Mouse (Mus musculus): ENCODE measurements around the gene Zfp128. TPM values are rescaled to one million over a fixed set of nuclear protein-coding genes. Genes with fewer than 3 reads are reported as not detected.
"Not testable (repeated sequence)": the region's sequence is repeated elsewhere in the genome, so short reads cannot be mapped to it uniquely, and the experiment has no call there.

The Zfp128 gene
- polyA plus RNA-seq (2014; fragmentation: Nextera tagmentation; extraction: Ambion mirVana), result 4.4 and 4.8 TPM in 2 replicates

GRCm38 (mm10) chr7:12880911-12881660 lies at the start of gene Zfp128:
TSS of gene Zfp128 (plus strand) at chr7:12881177.
- peak; percentile 100 for ATAC-seq (replicated peaks; ENCODE audit: low FRiP score, low TSS enrichment, low read depth)
- no peaks in the 10 kb centered on the region for H3K9me3 ChIP-seq (ENCODE audit: control insufficient read depth, low read length)
- peaks cover 17% of the 10 kb centered on the region for H3K36me3 ChIP-seq (ENCODE audit: control insufficient read depth, insufficient read depth, low read length)
- 2% methylated on average over 35 of the region's 35 CpGs for WGBS
- DNase-seq (ENCODE audit: low spot score), result peak; percentile 94
- H3K4me3 ChIP-seq (ENCODE audit: low read depth, low read length), result peak within 1 kb of the TSS; percentile 53
- peak within 1 kb of the TSS; percentile 68 for H3K9ac ChIP-seq (ENCODE audit: low read length)
- H3K4me2 ChIP-seq (ENCODE audit: low read length), result peak within 1 kb of the TSS; percentile 76
- no peaks in the 10 kb centered on the region; the same call in 1 of the 2 replicates for H3K4me1 ChIP-seq (replicated peaks; ENCODE audit: control insufficient read depth, insufficient read depth, low read length)
- no peak within 1 kb of the TSS for H3K27ac ChIP-seq (ENCODE audit: low read depth)
- H3K27me3 ChIP-seq (replicated peaks; ENCODE audit: control insufficient read depth, insufficient read depth, low read length), result no peaks in the 10 kb centered on the region

- WGBS, result 4% methylated on average over 47 of the region's 47 CpGs
- H3K9ac ChIP-seq (ENCODE audit: low read length), result peak within 1 kb of the TSS; percentile 64
- H3K36me3 ChIP-seq (ENCODE audit: control insufficient read depth, insufficient read depth, low read length), result peaks cover 35% of the 10 kb centered on the region
- H3K4me3 ChIP-seq (ENCODE audit: low read depth, low read length), result peak within 1 kb of the TSS; percentile 66
- peak; percentile 97 for ATAC-seq (replicated peaks; ENCODE audit: low FRiP score, low TSS enrichment, low read depth)
- peak within 1 kb of the TSS; percentile 67 for H3K27ac ChIP-seq (ENCODE audit: low read depth)
- H3K9me3 ChIP-seq (ENCODE audit: control insufficient read depth, low read length), result peaks cover 35% of the 10 kb centered on the region
- peak; percentile 96 for DNase-seq (ENCODE audit: low spot score)
- peak within 1 kb of the TSS; percentile 46 for H3K4me2 ChIP-seq (ENCODE audit: low read length)
- H3K4me1 ChIP-seq (replicated peaks; ENCODE audit: control insufficient read depth, insufficient read depth, low read length), result no peaks in the 10 kb centered on the region
- H3K27me3 ChIP-seq (replicated peaks; ENCODE audit: control insufficient read depth, insufficient read depth, low read length), result no peaks in the 10 kb centered on the region
Observed at GRCm38 (mm10) chr7:12834162-12835120, 46.5 kb upstream of the Zfp128 start, which contains the start of gene Zfp110. TSS of gene Zfp110 (plus strand) at chr7:12834761.

GRCm38 (mm10) chr7:12835193-12835671 lies 45.7 kb upstream of the Zfp128 start:
- H3K9ac ChIP-seq (ENCODE audit: low read length), result peak overlapping the region; percentile 64
- no peaks in the 10 kb centered on the region for H3K4me1 ChIP-seq (replicated peaks; ENCODE audit: control insufficient read depth, insufficient read depth, low read length)
- peak overlapping the region; percentile 67 for H3K27ac ChIP-seq (ENCODE audit: low read depth)
- no peaks in the 10 kb centered on the region for H3K27me3 ChIP-seq (replicated peaks; ENCODE audit: control insufficient read depth, insufficient read depth, low read length)
- peak overlapping the region; percentile 46 for H3K4me2 ChIP-seq (ENCODE audit: low read length)
- peaks cover 36% of the 10 kb centered on the region for H3K9me3 ChIP-seq (ENCODE audit: control insufficient read depth, low read length)
- ATAC-seq (replicated peaks; ENCODE audit: low FRiP score, low TSS enrichment, low read depth) (peak; percentile 64), DNase-seq (ENCODE audit: low spot score) (no peak)
- WGBS, result 34% methylated on average over 13 of the region's 13 CpGs
- H3K4me3 ChIP-seq (ENCODE audit: low read depth, low read length), result peak overlapping the region; percentile 66
- peaks cover 41% of the 10 kb centered on the region for H3K36me3 ChIP-seq (ENCODE audit: control insufficient read depth, insufficient read depth, low read length)

GRCm38 (mm10) chr7:12835779-12836178 lies 45.2 kb upstream of the Zfp128 start:
- no peak for DNase-seq (ENCODE audit: low spot score)
- Histone ChIP-seq H3K4me1 (replicated peaks; ENCODE audit: control insufficient read depth, insufficient read depth, low read length) (no peaks in the 10 kb centered on the region), H3K9me3 (ENCODE audit: control insufficient read depth, low read length) (peaks cover 38% of the 10 kb centered on the region), H3K36me3 (ENCODE audit: control insufficient read depth, insufficient read depth, low read length) (peaks cover 47% of the 10 kb centered on the region), H3K9ac (ENCODE audit: low read length) (no peak overlapping the region), H3K27me3 (replicated peaks; ENCODE audit: control insufficient read depth, insufficient read depth, low read length) (no peaks in the 10 kb centered on the region), H3K4me2 (ENCODE audit: low read length) (peak overlapping the region; percentile 46), H3K4me3 (ENCODE audit: low read depth, low read length) (peak overlapping the region; percentile 66), H3K27ac (ENCODE audit: low read depth) (no peak overlapping the region)
- 98% methylated on average over 4 of the region's 4 CpGs for WGBS
- ATAC-seq (replicated peaks; ENCODE audit: low FRiP score, low TSS enrichment, low read depth), result no peak

- H3K4me2 ChIP-seq (ENCODE audit: low read length), result no peak overlapping the region
- H3K27ac ChIP-seq (ENCODE audit: low read depth), result no peak overlapping the region
- H3K36me3 ChIP-seq (ENCODE audit: control insufficient read depth, insufficient read depth, low read length), result no peaks in the 10 kb centered on the region
- H3K4me3 ChIP-seq (ENCODE audit: low read depth, low read length), result no peak overlapping the region
- ATAC-seq (replicated peaks; ENCODE audit: low FRiP score, low TSS enrichment, low read depth) (no peak), DNase-seq (ENCODE audit: low spot score) (no peak)
- H3K9ac ChIP-seq (ENCODE audit: low read length), result no peak overlapping the region
- H3K4me1 ChIP-seq (replicated peaks; ENCODE audit: control insufficient read depth, insufficient read depth, low read length), result no peaks in the 10 kb centered on the region
- 19% methylated on average over 3 of the region's 3 CpGs for WGBS
- H3K27me3 ChIP-seq (replicated peaks; ENCODE audit: control insufficient read depth, insufficient read depth, low read length), result no peaks in the 10 kb centered on the region
- H3K9me3 ChIP-seq (ENCODE audit: control insufficient read depth, low read length), result 0 out of 2 replicates have a peak, but pooled peaks cover 4% of the 10 kb centered on the region
Observed at GRCm38 (mm10) chr7:12874301-12874700, 6.7 kb upstream of the Zfp128 start.

GRCm38 (mm10) chr7:12880036-12880435 lies 941 bp upstream of the Zfp128 start:
- no peak overlapping the region for H3K9ac ChIP-seq (ENCODE audit: low read length)
- no peak for ATAC-seq (replicated peaks; ENCODE audit: low FRiP score, low TSS enrichment, low read depth)
- no peak overlapping the region for H3K4me3 ChIP-seq (ENCODE audit: low read depth, low read length)
- H3K27ac ChIP-seq (ENCODE audit: low read depth), result no peak overlapping the region
- H3K27me3 ChIP-seq (replicated peaks; ENCODE audit: control insufficient read depth, insufficient read depth, low read length), result no peaks in the 10 kb centered on the region
- no peak for DNase-seq (ENCODE audit: low spot score)
- H3K4me1 ChIP-seq (replicated peaks; ENCODE audit: control insufficient read depth, insufficient read depth, low read length), result no peaks in the 10 kb centered on the region; the same call in 1 of the 2 replicates
- H3K9me3 ChIP-seq (ENCODE audit: control insufficient read depth, low read length), result no peaks in the 10 kb centered on the region
- no peak overlapping the region; the same call in 1 of the 2 replicates for H3K4me2 ChIP-seq (ENCODE audit: low read length)
- H3K36me3 ChIP-seq (ENCODE audit: control insufficient read depth, insufficient read depth, low read length), result peaks cover 7% of the 10 kb centered on the region

- peak overlapping the region; percentile 68 for H3K9ac ChIP-seq (ENCODE audit: low read length)
Observed at GRCm38 (mm10) chr7:12880497-12880896, 480 bp upstream of the Zfp128 start.

GRCm38 (mm10) chr7:12886563-12887266 lies 5.7 kb downstream of the Zfp128 start:
- DNase-seq (ENCODE audit: low spot score) (no peak), ATAC-seq (replicated peaks; ENCODE audit: low FRiP score, low TSS enrichment, low read depth) (no peak)
- Histone ChIP-seq H3K9me3 (ENCODE audit: control insufficient read depth, low read length) (no peaks in the 10 kb centered on the region), H3K9ac (ENCODE audit: low read length) (no peak overlapping the region), H3K4me2 (ENCODE audit: low read length) (no peak overlapping the region), H3K27me3 (replicated peaks; ENCODE audit: control insufficient read depth, insufficient read depth, low read length) (no peaks in the 10 kb centered on the region), H3K4me3 (ENCODE audit: low read depth, low read length) (no peak overlapping the region), H3K36me3 (ENCODE audit: control insufficient read depth, insufficient read depth, low read length) (peaks cover 67% of the 10 kb centered on the region), H3K4me1 (replicated peaks; ENCODE audit: control insufficient read depth, insufficient read depth, low read length) (no peaks in the 10 kb centered on the region; the same call in 1 of the 2 replicates), H3K27ac (ENCODE audit: low read depth) (no peak overlapping the region)
- WGBS, result 92% methylated on average over 12 of the region's 12 CpGs

More at GRCm38 (mm10) chr7:12880497-12880896, 480 bp upstream of the Zfp128 start:
- not testable (repeated sequence) for H3K9me3 ChIP-seq (ENCODE audit: control insufficient read depth, low read length); ATAC-seq (replicated peaks; ENCODE audit: low FRiP score, low TSS enrichment, low read depth); H3K27me3 ChIP-seq (replicated peaks; ENCODE audit: control insufficient read depth, insufficient read depth, low read length); H3K4me1 ChIP-seq (replicated peaks; ENCODE audit: control insufficient read depth, insufficient read depth, low read length); H3K27ac ChIP-seq (ENCODE audit: low read depth); DNase-seq (ENCODE audit: low spot score)
- H3K4me3 ChIP-seq (ENCODE audit: low read depth, low read length), result peak overlapping the region; percentile 53
- peaks cover 11% of the 10 kb centered on the region for H3K36me3 ChIP-seq (ENCODE audit: control insufficient read depth, insufficient read depth, low read length)
- WGBS, result 41% methylated on average over 8 of the region's 8 CpGs
- peak overlapping the region; percentile 76 for H3K4me2 ChIP-seq (ENCODE audit: low read length)

Measured in intestine, embryonic 14.5 days (tissue).